Mouse (Mus musculus): ENCODE measurements at regions not wholly inside any gene's neighbourhood (a gene's known extent, or its start where the extent isn't known, plus 50 kb on each side); places are given as distances from the start of the nearest gene placed in this dataset.

DNA sequence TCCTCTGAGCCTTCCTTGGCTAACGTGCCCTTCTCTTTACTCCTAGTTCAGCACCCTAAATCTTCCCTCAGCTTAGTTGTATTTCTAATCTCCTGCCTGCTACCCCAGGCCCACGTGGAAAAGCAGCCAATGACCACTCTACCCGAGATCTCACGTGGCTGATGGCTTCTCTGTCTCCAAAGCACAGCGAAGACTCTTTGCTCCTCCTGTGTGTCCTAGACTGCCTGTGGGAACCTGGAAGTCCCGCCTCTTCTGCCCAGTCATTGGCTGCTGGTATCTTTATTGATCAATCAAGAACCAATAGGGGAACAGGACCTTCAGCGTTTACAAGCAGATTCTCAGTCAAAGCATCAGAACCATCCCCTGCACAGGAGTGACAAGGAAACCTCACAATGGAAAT, 54.8 kb downstream of the Gm19935 start:
- H3K4me3 ChIP-seq (ENCODE audit: low read depth, low read length) = no peak overlapping the region
- no peak overlapping the region for H3K27ac ChIP-seq (ENCODE audit: low read depth, low read length)
- H3K36me3 ChIP-seq (ENCODE audit: control insufficient read depth, insufficient read depth) = no peaks in the 10 kb centered on the region
- H3K27me3 ChIP-seq (replicated peaks; ENCODE audit: control insufficient read depth, insufficient read depth, low read length) = no peaks in the 10 kb centered on the region
- WGBS = 84% methylated on average over 7 of the region's 7 CpGs
- H3K4me2 ChIP-seq (replicated peaks; ENCODE audit: low read depth) = no peak overlapping the region
- no peak for TF ChIP-seq CTCF (IDR thresholded peaks at IDR 0.05; ENCODE audit: low read depth)
- H3K4me1 ChIP-seq (replicated peaks; ENCODE audit: control insufficient read depth, insufficient read depth, low read length) = no peaks in the 10 kb centered on the region
- H3K9me3 ChIP-seq (ENCODE audit: control insufficient read depth) = no peaks in the 10 kb centered on the region
- ATAC-seq = no peak
- H3K9ac ChIP-seq (ENCODE audit: low read depth, low read length) = no peak overlapping the region

DNA sequence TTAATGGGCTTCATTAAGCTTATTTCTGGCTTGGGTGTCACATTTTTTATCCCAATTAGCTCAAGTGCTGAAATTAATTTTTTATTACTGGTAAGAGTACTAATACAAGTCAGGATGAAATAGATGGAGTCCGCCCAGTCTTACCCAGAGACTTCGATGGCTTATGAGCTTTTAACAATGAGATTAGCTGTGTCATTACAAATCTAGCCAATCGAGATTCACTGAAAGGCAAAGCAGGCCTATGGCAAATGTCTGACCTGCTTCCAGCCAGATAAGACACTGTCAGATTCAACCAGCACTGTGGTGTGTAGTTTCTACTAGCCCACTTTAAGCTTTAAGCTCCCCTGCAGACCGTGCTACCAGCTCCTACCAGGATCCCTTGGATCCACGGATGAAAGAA, 55.2 kb downstream of the Gm19935 start:
- H3K4me2 ChIP-seq (replicated peaks; ENCODE audit: low read depth) = no peak overlapping the region
- no peak overlapping the region for H3K9ac ChIP-seq (ENCODE audit: low read depth, low read length)
- WGBS = 87% methylated on average over 5 of the region's 5 CpGs
- H3K4me1 ChIP-seq (replicated peaks; ENCODE audit: control insufficient read depth, insufficient read depth, low read length) = no peaks in the 10 kb centered on the region
- H3K27ac ChIP-seq (ENCODE audit: low read depth, low read length) = no peak overlapping the region
- H3K27me3 ChIP-seq (replicated peaks; ENCODE audit: control insufficient read depth, insufficient read depth, low read length) = no peaks in the 10 kb centered on the region
- H3K36me3 ChIP-seq (ENCODE audit: control insufficient read depth, insufficient read depth) = no peaks in the 10 kb centered on the region
- H3K4me3 ChIP-seq (ENCODE audit: low read depth, low read length) = no peak overlapping the region
- TF ChIP-seq CTCF (IDR thresholded peaks at IDR 0.05; ENCODE audit: low read depth) = no peak
- H3K9me3 ChIP-seq (ENCODE audit: control insufficient read depth) = no peaks in the 10 kb centered on the region
- ATAC-seq = no peak

DNA sequence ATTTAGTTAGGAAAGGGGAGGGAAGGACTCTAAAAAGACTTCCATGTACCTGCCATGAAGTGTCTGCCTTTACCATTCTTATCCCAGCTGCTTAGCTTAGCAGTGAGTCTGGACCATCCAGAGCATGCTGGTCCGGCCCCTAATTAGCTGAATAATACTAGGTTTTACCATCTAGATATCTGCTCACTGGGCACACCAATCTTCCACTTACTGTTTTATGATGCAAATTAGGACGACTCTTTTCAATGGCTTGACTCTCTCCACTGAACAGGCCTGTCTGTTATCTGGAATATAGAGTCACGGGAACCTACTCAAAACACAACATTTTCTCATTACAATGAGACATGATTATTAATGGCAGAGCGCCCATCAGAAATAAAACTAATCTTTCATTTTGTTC, 55.7 kb downstream of the Gm19935 start:
- TF ChIP-seq CTCF (IDR thresholded peaks at IDR 0.05; ENCODE audit: low read depth) = no peak
- no peaks in the 10 kb centered on the region for H3K9me3 ChIP-seq (ENCODE audit: control insufficient read depth)
- no peak overlapping the region for H3K4me3 ChIP-seq (ENCODE audit: low read depth, low read length)
- no peaks in the 10 kb centered on the region for H3K4me1 ChIP-seq (replicated peaks; ENCODE audit: control insufficient read depth, insufficient read depth, low read length)
- no peak for ATAC-seq
- no peak overlapping the region for H3K9ac ChIP-seq (ENCODE audit: low read depth, low read length)
- H3K4me2 ChIP-seq (replicated peaks; ENCODE audit: low read depth) = no peak overlapping the region
- H3K27ac ChIP-seq (ENCODE audit: low read depth, low read length) = no peak overlapping the region
- no peaks in the 10 kb centered on the region for H3K36me3 ChIP-seq (ENCODE audit: control insufficient read depth, insufficient read depth)
- H3K27me3 ChIP-seq (replicated peaks; ENCODE audit: control insufficient read depth, insufficient read depth, low read length) = no peaks in the 10 kb centered on the region
- 86% methylated on average over 4 of the region's 4 CpGs for WGBS

DNA sequence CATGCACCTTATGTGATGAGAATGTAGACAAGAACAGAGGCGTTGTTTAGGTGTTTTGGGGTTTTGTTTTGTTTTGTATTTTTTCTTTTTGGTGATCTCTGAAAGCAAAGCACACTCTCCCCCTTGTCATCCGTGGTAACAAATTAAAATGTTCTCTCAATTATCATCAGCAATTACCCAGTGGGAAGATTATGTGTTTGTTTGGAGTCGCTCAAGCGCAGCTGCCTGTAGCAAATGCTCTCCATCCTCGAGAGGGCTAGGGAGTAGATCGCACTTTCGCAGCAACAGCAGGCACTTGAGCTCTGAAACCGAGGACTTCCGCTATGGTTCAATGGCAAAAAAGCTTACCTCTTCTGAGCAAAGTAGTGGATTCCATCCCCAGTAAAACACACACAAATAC, 57.7 kb downstream of the Gm19935 start:
- TF ChIP-seq CTCF (IDR thresholded peaks at IDR 0.05; ENCODE audit: low read depth) = no peak
- H3K4me2 ChIP-seq (replicated peaks; ENCODE audit: low read depth) = no peak overlapping the region
- H3K4me1 ChIP-seq (replicated peaks; ENCODE audit: control insufficient read depth, insufficient read depth, low read length) = no peaks in the 10 kb centered on the region
- H3K36me3 ChIP-seq (ENCODE audit: control insufficient read depth, insufficient read depth) = no peaks in the 10 kb centered on the region
- no peak for ATAC-seq
- no peaks in the 10 kb centered on the region for H3K9me3 ChIP-seq (ENCODE audit: control insufficient read depth)
- no peak overlapping the region for H3K27ac ChIP-seq (ENCODE audit: low read depth, low read length)
- no peaks in the 10 kb centered on the region for H3K27me3 ChIP-seq (replicated peaks; ENCODE audit: control insufficient read depth, insufficient read depth, low read length)
- no peak overlapping the region for H3K9ac ChIP-seq (ENCODE audit: low read depth, low read length)
- H3K4me3 ChIP-seq (ENCODE audit: low read depth, low read length) = no peak overlapping the region
- 85% methylated on average over 9 of the region's 9 CpGs for WGBS

DNA sequence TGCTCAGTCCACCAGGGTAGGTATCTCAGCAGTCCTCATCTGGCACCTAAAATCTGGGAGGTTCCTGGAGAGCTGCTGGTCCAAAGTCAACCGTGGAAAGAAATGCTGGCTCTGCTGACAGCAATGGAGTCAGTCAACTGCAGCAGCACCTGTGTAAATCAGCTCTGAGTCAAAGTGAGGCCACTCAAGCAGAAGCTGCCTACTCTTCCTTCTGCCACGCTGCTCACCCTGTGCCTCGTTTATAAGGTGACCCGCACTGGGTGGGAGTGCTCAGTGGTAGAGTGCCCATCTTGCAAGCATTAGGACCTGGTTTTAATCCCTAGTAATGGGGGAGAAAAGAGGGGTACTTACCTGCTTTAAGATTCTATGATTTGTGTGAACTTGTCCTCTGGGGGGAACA, 62.2 kb downstream of the Gm19935 start:
- no peak for ATAC-seq
- Histone ChIP-seq H3K9ac (ENCODE audit: low read depth, low read length) (no peak overlapping the region), H3K9me3 (ENCODE audit: control insufficient read depth) (no peaks in the 10 kb centered on the region), H3K27ac (ENCODE audit: low read depth, low read length) (no peak overlapping the region), H3K4me1 (replicated peaks; ENCODE audit: control insufficient read depth, insufficient read depth, low read length) (no peaks in the 10 kb centered on the region), H3K36me3 (ENCODE audit: control insufficient read depth, insufficient read depth) (no peaks in the 10 kb centered on the region), H3K4me2 (replicated peaks; ENCODE audit: low read depth) (no peak overlapping the region), H3K27me3 (replicated peaks; ENCODE audit: control insufficient read depth, insufficient read depth, low read length) (no peaks in the 10 kb centered on the region), H3K4me3 (ENCODE audit: low read depth, low read length) (no peak overlapping the region)
- TF ChIP-seq CTCF (IDR thresholded peaks at IDR 0.05; ENCODE audit: low read depth) = no peak
- 79% methylated on average over 4 of the region's 4 CpGs for WGBS

DNA sequence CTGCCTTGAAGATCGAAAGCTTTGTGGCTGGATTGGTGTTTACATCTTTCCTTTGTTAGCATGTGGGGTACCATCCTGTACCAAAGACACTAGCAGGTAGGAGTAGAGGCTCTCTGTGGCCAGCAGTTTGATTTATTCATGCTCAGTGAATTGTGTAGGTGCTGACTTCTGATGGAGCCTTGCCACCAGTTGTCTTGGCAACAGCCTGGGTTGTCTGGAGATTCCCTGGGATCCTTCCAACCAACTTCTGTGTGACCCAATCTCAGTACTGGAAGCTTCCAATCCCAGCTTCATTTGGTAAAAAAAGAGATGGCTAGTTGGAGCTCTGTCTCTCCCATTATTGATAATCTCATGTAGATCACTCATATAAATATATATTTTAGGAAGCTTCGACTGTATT, 73.6 kb downstream of the Gm19935 start:
- H3K27me3 ChIP-seq (replicated peaks; ENCODE audit: control insufficient read depth, insufficient read depth, low read length) = no peaks in the 10 kb centered on the region
- 93% methylated on average over 2 of the region's 2 CpGs for WGBS
- no peaks in the 10 kb centered on the region for H3K36me3 ChIP-seq (ENCODE audit: control insufficient read depth, insufficient read depth)
- no peak overlapping the region for H3K4me3 ChIP-seq (ENCODE audit: low read depth, low read length)
- no peak overlapping the region for H3K9ac ChIP-seq (ENCODE audit: low read depth, low read length)
- H3K27ac ChIP-seq (ENCODE audit: low read depth, low read length) = no peak overlapping the region
- no peak for TF ChIP-seq CTCF (IDR thresholded peaks at IDR 0.05; ENCODE audit: low read depth)
- H3K9me3 ChIP-seq (ENCODE audit: control insufficient read depth) = no peaks in the 10 kb centered on the region
- no peak for ATAC-seq
- H3K4me1 ChIP-seq (replicated peaks; ENCODE audit: control insufficient read depth, insufficient read depth, low read length) = no peaks in the 10 kb centered on the region
- H3K4me2 ChIP-seq (replicated peaks; ENCODE audit: low read depth) = no peak overlapping the region

Data from intestine, postnatal 0 days (tissue).